Mouse (Mus musculus) brain, embryonic 14.5 days (tissue): ENCODE results near the gene Rwdd1.

Source experiments
- CTCF ChIP-seq: fragments of 200-500 bp; IDR thresholded peaks from 2 replicates; pipeline ENCODE4 v1.5.1; 2012; ENCODE audit warnings: inconsistent platforms, mild to moderate bottlenecking, moderate library complexity, borderline replicate concordance; ENCODE audit not compliant: insufficient read depth, insufficient read length; ENCODE audit errors: extremely low read depth
- POLR2A ChIP-seq: fragments of 200-500 bp; IDR thresholded peaks from 2 replicates; pipeline ENCODE4 v1.6.1; 2012; ENCODE audit warnings: mild to moderate bottlenecking, inconsistent platforms, borderline replicate concordance; ENCODE audit not compliant: poor library complexity, insufficient read depth, insufficient read length, severe bottlenecking; ENCODE audit errors: extremely low read depth

DNA sequence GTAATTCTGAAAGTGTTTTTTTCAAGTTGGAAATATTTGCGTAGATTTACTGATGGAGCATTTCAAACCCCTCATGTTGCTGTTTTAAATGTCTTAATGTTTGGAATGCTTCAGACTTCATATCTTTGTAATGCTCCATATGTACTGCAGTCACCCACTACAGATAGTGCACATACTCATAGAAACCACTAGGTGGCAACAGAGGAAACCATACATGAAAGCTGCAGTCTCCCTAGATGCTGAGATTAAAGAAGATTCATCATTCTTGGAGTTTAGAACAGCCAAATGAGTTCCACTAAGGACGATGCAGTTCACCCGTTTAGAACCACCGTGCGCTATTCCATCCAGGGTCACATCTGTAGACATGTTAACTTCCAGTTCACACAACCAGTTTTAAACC is 17.2 kb upstream of the Rwdd1 start:
- TF ChIP-seq POLR2A (no peak), CTCF (peak; percentile 59; the same call in 1 of the 2 replicates)
